In the genomic region with DNA sequence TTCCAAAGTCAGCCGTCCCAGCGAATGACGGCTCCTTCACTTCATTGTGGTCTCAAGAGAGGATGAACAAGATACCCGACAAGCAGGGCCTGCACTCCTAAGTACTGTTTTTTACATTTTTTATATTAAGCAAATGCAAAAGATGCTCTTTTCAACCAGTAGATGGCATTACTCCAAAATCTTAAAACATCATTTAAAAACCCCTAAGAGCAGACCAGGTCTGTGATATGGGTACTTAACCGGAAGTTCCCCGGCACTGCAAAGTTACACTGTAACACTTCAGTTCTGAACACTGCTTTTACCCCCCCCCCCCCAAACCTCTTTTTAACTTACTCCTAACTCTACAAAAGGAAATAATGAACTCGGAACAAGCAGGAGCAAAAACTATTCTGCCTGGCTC, we compare ENCODE assay signal across 12 mouse cellular contexts. TPM values are rescaled to one million over a fixed set of nuclear protein-coding genes. Genes with fewer than 3 reads are reported as not detected.
DNase-seq lines count a peak whose midpoint lies in the region; ATAC-seq and TF ChIP-seq lines count a peak whose summit lies in the region.
"Had no signal": no experiment of that assay in that cellular context is flagged by ENCODE, and none has a peak within 500 bp of the region (broad histone marks: within the 10 kb centered on the region; RNA-seq: fewer than 3 reads in every experiment).

No protein-coding gene starts in this region.

- no peak for TF ChIP-seq EP300 in liver, postnatal 0 days (IDR thresholded peaks at IDR 0.05; ENCODE audit: low read depth)

- ATAC-seq in forebrain, postnatal 0 days = no peak
- ATAC-seq in liver, postnatal 0 days = no peak
- no peak for ATAC-seq in liver, embryonic 12.5 days
- peak; percentile 58 for ATAC-seq in activated CD4-positive, CD25-positive, alpha-beta regulatory T cell, adult 4 months

- WGBS in forebrain, postnatal 0 days = 38% methylated on average over 7 of the region's 7 CpGs
- 77% methylated on average over 7 of the region's 7 CpGs for WGBS in forebrain, embryonic 10.5 days
- WGBS in liver, postnatal 0 days (ENCODE audit: insufficient replicate concordance) = 67% methylated on average over 7 of the region's 7 CpGs
- WGBS in liver, embryonic 12.5 days (ENCODE audit: insufficient replicate concordance) = 65% methylated on average over 7 of the region's 7 CpGs

- TF ChIP-seq CTCF in forebrain, postnatal 0 days (IDR thresholded peaks at IDR 0.05; ENCODE audit: low read depth) = peak; percentile 17
- TF ChIP-seq CTCF in liver, postnatal 0 days (IDR thresholded peaks at IDR 0.05; ENCODE audit: low read depth) = peak; percentile 29

- no peak overlapping the region for H3K4me2 ChIP-seq in forebrain, postnatal 0 days (ENCODE audit: low read depth)
- H3K4me2 ChIP-seq in liver, postnatal 0 days (ENCODE audit: low read depth, low read length) = no peak overlapping the region
- no peak overlapping the region for H3K4me2 ChIP-seq in liver, embryonic 12.5 days
- H3K4me2 ChIP-seq: embryonic facial prominence, embryonic 12.5 days; kidney, embryonic 15.5 days had no signal

- no peaks in the 10 kb centered on the region for H3K36me3 ChIP-seq in forebrain, postnatal 0 days (ENCODE audit: insufficient read depth)
- no peaks in the 10 kb centered on the region for H3K36me3 ChIP-seq in forebrain, embryonic 10.5 days (replicated peaks)
- no peaks in the 10 kb centered on the region for H3K36me3 ChIP-seq in liver, postnatal 0 days (replicated peaks; ENCODE audit: insufficient read depth, low read length)
- H3K36me3 ChIP-seq in liver, embryonic 12.5 days = no peaks in the 10 kb centered on the region
- H3K36me3 ChIP-seq: embryonic facial prominence, embryonic 12.5 days; kidney, embryonic 15.5 days had no signal

- no peak overlapping the region for H3K4me3 ChIP-seq in forebrain, postnatal 0 days (ENCODE audit: low read depth, low read length)
- H3K4me3 ChIP-seq in forebrain, embryonic 10.5 days = no peak overlapping the region
- H3K4me3 ChIP-seq in liver, postnatal 0 days (ENCODE audit: low read depth, low read length) = no peak overlapping the region
- no peak overlapping the region for H3K4me3 ChIP-seq in liver, embryonic 12.5 days
- H3K4me3 ChIP-seq: embryonic facial prominence, embryonic 12.5 days; kidney, embryonic 15.5 days; myocyte had no signal

- no peaks in the 10 kb centered on the region for H3K4me1 ChIP-seq in forebrain, postnatal 0 days (ENCODE audit: insufficient read depth)
- H3K4me1 ChIP-seq in forebrain, embryonic 10.5 days = peaks cover 6% of the 10 kb centered on the region
- H3K4me1 ChIP-seq in liver, postnatal 0 days (ENCODE audit: insufficient read depth) = no peaks in the 10 kb centered on the region
- H3K4me1 ChIP-seq in liver, embryonic 12.5 days = no peaks in the 10 kb centered on the region

- no peak overlapping the region for H3K9ac ChIP-seq in forebrain, postnatal 0 days
- H3K9ac ChIP-seq in liver, postnatal 0 days (replicated peaks) = no peak overlapping the region
- H3K9ac ChIP-seq in liver, embryonic 12.5 days = no peak overlapping the region
- H3K9ac ChIP-seq: embryonic facial prominence, embryonic 12.5 days; kidney, embryonic 15.5 days had no signal

- no peaks in the 10 kb centered on the region for H3K27me3 ChIP-seq in forebrain, postnatal 0 days (ENCODE audit: insufficient read depth, low read length)
- H3K27me3 ChIP-seq in forebrain, embryonic 10.5 days (ENCODE audit: poor library complexity, severe bottlenecking) = no peaks in the 10 kb centered on the region
- no peaks in the 10 kb centered on the region for H3K27me3 ChIP-seq in liver, postnatal 0 days (ENCODE audit: insufficient read depth, low read length)
- no peaks in the 10 kb centered on the region for H3K27me3 ChIP-seq in liver, embryonic 12.5 days (replicated peaks)
- H3K27me3 ChIP-seq: embryonic facial prominence, embryonic 12.5 days; kidney, embryonic 15.5 days had no signal

- DNase-seq in forebrain, postnatal 0 days = no peak
- DNase-seq in forebrain, embryonic 10.5 days (ENCODE audit: extremely low spot score, low spot score) = no peak
- DNase-seq in liver, postnatal 0 days = no peak
- DNase-seq in naive thymus-derived CD4-positive, alpha-beta T cell, adult 2 months (ENCODE audit: low read depth) = peak; percentile 41
- no peak for DNase-seq in thymus, postnatal 25 days
- no peak for DNase-seq in frontal cortex, postnatal 36 days (ENCODE audit: low spot score in 2 of 2)
- DNase-seq: cerebellum, adult 11 months had no signal

- no peak overlapping the region for H3K27ac ChIP-seq in forebrain, postnatal 0 days (ENCODE audit: low read depth, low read length)
- no peak overlapping the region for H3K27ac ChIP-seq in forebrain, embryonic 10.5 days
- H3K27ac ChIP-seq in liver, postnatal 0 days (ENCODE audit: low read depth) = no peak overlapping the region
- H3K27ac ChIP-seq in liver, embryonic 12.5 days = no peak overlapping the region
- H3K27ac ChIP-seq: embryonic facial prominence, embryonic 12.5 days; kidney, embryonic 15.5 days had no signal

- no peaks in the 10 kb centered on the region for H3K9me3 ChIP-seq in forebrain, postnatal 0 days (ENCODE audit: low read length)
- no peaks in the 10 kb centered on the region for H3K9me3 ChIP-seq in forebrain, embryonic 10.5 days
- H3K9me3 ChIP-seq in liver, postnatal 0 days (ENCODE audit: low read length) = no peaks in the 10 kb centered on the region
- H3K9me3 ChIP-seq in liver, embryonic 12.5 days (replicated peaks) = no peaks in the 10 kb centered on the region
- H3K9me3 ChIP-seq: embryonic facial prominence, embryonic 12.5 days; kidney, embryonic 15.5 days had no signal

RNA-seq across cellular contexts. Expression of a gene that starts 29.4 kb away (rescaled TPM):
- 22.1 and 28.1 TPM in 2 replicates for total RNA-seq in forebrain, postnatal 0 days (2014; rRNA removed)
- 84.1 and 103 TPM in 2 replicates for polyA plus RNA-seq in forebrain, postnatal 0 days (2015; fragmentation: Nextera tagmentation; extraction: Ambion mirVana)
- polyA plus RNA-seq in forebrain, embryonic 10.5 days (2016; fragmentation: Nextera tagmentation; extraction: Ambion mirVana) = 103 and 105 TPM in 2 replicates
- 39.5 and 40.5 TPM in 2 replicates for polyA plus RNA-seq in liver, postnatal 0 days (2015; fragmentation: Nextera tagmentation; extraction: Ambion mirVana)
- polyA plus RNA-seq in liver, embryonic 12.5 days (2016; fragmentation: Nextera tagmentation; extraction: Ambion mirVana) = 47.8 and 49.2 TPM in 2 replicates
- 10 to 100 TPM; 36.9 to 39.8 TPM for polyA plus RNA-seq in activated CD4-positive, CD25-positive, alpha-beta regulatory T cell, adult 4 months (2017; shearing (Covaris generic))

RNA-seq across cellular contexts. Expression of a gene that starts 29.5 kb away (rescaled TPM):
- total RNA-seq in forebrain, postnatal 0 days (2014; rRNA removed) = 38.3 and 42.3 TPM in 2 replicates
- 28.4 and 31.1 TPM in 2 replicates for polyA plus RNA-seq in forebrain, postnatal 0 days (2015; fragmentation: Nextera tagmentation; extraction: Ambion mirVana)
- polyA plus RNA-seq in forebrain, embryonic 10.5 days (2016; fragmentation: Nextera tagmentation; extraction: Ambion mirVana) = 25.3 and 25.6 TPM in 2 replicates
- polyA plus RNA-seq in liver, postnatal 0 days (2015; fragmentation: Nextera tagmentation; extraction: Ambion mirVana) = 3.9 and 4.9 TPM in 2 replicates
- polyA plus RNA-seq in liver, embryonic 12.5 days (2016; fragmentation: Nextera tagmentation; extraction: Ambion mirVana) = 14.6 and 14.8 TPM in 2 replicates
- polyA plus RNA-seq in activated CD4-positive, CD25-positive, alpha-beta regulatory T cell, adult 4 months (2017; shearing (Covaris generic)) = 10 to 100 TPM in 1 of 2 experiments, 1 to 10 TPM in 1; 8.3 to 10.7 TPM
